Mouse (Mus musculus): ENCODE data around the gene Ppard. TPM values are rescaled to one million over a fixed set of nuclear protein-coding genes. Genes with fewer than 3 reads are reported as not detected.
"Not testable (repeated sequence)": the region's sequence is repeated elsewhere in the genome, so short reads cannot be mapped to it uniquely, and the experiment has no call there.

Ppard gene
- total RNA-seq, 2 experiments from 2014 or later: 17.4 to 19.0 TPM

DNA sequence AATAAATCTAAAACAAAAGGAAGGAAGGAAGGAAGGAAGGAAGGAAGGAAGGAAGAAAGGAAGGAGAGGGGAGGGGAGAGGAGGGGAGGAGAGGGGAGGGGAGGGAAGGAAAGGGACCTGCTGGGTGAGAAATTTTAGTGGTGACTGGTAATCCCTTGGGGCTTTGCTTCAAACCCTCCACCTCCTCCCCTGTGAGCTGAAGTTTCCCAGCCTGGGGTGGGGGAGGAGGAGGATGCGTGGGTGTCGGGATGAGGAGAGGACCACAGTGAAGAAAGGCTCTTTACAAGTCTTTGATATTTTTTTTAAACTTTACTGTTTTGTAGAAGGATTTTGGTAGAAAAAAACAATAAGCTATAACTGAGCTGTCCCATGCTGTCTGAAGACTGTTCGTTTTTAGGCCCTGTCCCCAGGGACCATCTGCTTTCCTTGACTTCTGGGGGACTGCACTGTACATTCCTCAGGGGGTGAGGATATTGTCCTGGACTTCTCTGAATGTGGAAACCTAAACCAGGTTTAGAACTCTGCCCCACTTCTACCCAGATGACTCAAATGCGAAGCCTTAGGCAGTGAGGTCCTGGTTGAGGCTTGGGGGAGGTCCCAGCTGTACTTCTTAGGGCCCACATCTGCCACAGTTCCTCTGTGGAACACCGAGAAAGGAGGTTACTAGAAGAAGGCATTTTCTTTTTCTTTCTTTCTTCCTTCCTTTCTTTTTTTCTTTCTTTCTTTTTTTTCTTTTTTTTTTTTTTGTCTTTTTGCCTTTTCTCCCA, 79.0 kb downstream of the Ppard start:
- no peak for DNase-seq
- intact Hi-C loops (cut with DNase I): no loop called here

GRCm38 (mm10) chr17:28312232-28313211, 80.0 kb downstream of the Ppard start:
- DNase-seq: peak; percentile 44

DNA sequence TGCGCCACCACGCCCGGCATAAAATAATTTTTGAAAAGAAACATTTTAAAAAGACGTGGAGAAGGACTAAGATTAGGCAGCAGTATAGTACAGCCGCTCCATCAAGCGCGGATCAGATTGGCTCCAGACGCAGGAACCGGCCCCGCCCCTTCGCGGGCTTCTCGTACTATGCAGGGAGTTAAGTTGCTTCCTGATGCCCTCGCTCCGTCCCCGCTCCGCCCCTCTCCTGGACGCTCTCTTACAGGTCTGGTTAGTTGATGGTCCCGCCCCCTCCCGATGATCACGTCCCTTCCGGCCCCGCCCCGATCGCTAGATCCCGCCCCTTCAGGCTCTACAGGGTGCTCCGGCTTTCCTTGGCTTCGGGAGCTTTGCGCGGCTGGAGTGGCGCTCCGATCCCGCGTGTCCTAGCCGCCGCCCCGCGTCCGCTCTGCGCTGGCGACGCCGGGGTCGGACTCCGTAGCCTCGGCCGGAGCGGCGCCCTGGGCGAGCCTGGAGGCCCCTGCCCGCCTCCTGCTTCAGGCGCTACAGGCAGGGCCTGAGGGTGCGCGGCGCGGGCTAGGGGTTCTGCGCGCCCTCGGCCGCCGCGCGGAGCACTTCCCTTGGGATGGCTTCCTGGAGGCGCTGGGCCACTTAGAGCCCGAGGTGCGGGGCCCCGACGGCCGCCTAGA, 80.8 kb downstream of the Ppard start, which contains the start of gene Fance:
Gene Fance, plus strand, starts transcription at position 308 of the 668 bp plus-strand sequence.
- intact Hi-C loops (cut with DNase I): no loop called here

More at GRCm38 (mm10) chr17:28312232-28313211, 80.0 kb downstream of the Ppard start:
- intact Hi-C loops (cut with DNase I): no loop called here

DNA sequence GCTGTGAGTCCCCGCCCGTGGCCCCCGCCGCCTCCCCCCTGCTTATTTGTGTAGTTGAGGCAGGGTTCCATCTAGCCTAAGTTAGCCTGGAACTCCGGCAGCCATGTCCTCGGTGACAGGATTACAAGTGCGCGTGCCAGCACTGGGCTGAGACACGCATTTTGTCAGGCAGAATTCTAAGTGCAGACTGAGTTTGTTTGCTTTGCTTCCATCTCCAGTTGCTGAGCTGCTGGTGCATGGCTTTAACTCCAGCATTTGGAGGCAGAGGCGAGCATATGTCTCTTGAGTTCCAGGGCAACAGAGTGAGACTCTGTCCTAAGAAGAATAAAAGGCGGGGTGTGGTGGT, 81.4 kb downstream of the Ppard start:
- intact Hi-C loops (cut with DNase I): no loop called here
- peak; percentile 39 for DNase-seq

More for the DNA sequence above, 80.8 kb downstream of the Ppard start, which contains the start of gene Fance:
- DNase-seq: peak; percentile 98

DNA sequence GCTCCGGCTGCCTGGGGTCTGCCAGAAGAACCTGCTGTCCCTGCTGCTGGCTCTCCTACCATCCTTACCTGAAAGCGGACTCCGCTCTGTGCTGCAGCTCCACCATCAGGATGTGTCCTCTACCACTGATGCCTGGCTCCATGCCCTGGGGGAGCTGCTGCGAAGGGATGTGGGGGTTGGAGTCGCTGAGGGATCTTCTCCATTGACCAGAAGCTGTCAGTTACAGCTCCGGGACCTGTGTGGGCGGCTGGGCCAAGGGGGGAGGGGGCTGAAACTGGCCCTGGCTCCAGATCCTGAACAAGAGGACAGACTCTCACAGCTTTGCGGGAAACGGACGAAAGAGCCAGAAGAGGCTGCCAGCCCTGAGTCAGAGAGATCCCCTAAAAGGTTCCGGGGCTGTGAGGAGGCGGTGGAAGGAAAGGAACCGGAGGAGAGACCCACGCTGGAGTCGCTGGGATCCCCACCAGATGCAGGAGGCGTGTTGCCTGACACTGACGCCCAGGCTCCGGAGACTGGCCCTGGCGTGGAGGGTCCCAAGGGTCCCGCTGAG, 83.2 kb downstream of the Ppard start:
- intact Hi-C loops (cut with DNase I): no loop called here
- DNase-seq: peak; percentile 57

- intact Hi-C loops (cut with DNase I): no loop called here
- DNase-seq: no peak
These were observed 84.0 kb downstream of the Ppard start for GRCm38 (mm10) chr17:28316476-28316875.

- no peak for DNase-seq
- intact Hi-C loops (cut with DNase I): no loop called here
These were observed 84.6 kb downstream of the Ppard start for GRCm38 (mm10) chr17:28317091-28317490.

DNA sequence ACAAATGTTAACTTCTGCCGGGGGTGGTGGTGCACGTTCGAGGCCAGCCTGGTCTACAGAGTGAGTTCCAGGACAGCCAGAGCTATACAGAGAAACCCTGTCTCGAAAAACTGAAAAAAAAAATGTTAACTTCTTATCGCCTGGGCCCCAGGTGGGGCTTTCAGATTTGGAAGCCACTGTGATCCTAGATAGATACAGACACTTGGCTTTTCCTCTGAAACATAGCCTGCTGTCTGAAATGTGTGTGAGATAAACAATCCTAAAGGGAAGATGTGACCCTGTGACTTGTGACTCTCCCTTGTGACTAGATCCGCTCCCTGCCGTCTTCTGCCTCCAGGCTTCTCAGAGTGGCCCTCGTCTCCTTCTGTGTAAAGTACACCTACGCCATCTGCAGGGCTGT, 85.2 kb downstream of the Ppard start:
- no peak for DNase-seq
- intact Hi-C loops (cut with DNase I): no loop called here

GRCm38 (mm10) chr17:28321700-28322099, 89.2 kb downstream of the Ppard start:
- no peak for DNase-seq

GRCm38 (mm10) chr17:28323786-28324185, 91.3 kb downstream of the Ppard start:
- intact Hi-C loops (cut with DNase I): no loop called here

More at GRCm38 (mm10) chr17:28321700-28322099, 89.2 kb downstream of the Ppard start:
- intact Hi-C loops (cut with DNase I): no loop called here

DNA sequence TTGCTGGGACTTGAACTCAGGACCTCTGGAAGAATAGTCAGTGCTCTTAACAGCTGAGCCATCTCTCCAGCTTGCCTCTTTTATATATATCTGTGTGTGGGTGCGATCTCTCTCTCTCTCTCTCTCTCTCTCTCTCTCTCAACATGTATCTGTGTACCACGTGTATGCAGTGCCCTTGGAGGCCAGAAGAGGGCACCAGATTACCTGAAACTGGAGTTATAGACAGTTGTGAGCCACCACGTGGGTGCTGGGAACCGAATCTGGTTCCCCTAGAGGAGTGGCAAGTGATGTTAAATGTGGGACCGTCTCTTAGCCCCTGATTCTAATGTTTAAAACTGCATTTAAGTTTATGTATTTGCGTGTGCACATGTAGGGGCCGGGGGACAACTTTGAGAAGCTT, 91.9 kb downstream of the Ppard start:
- intact Hi-C loops (cut with DNase I); DNase-seq: not testable (repeated sequence)

More at GRCm38 (mm10) chr17:28323786-28324185, 91.3 kb downstream of the Ppard start:
- no peak for DNase-seq

- intact Hi-C loops (cut with DNase I): no loop called here
- no peak for DNase-seq
These were observed 93.3 kb downstream of the Ppard start for GRCm38 (mm10) chr17:28325751-28326150.

- intact Hi-C loops (cut with DNase I): no loop called here
These were observed 94.5 kb downstream of the Ppard start for GRCm38 (mm10) chr17:28326951-28327350.

GRCm38 (mm10) chr17:28327673-28328325, 95.3 kb downstream of the Ppard start:
- intact Hi-C loops (cut with DNase I): no loop called here
- DNase-seq: no peak

More at GRCm38 (mm10) chr17:28326951-28327350, 94.5 kb downstream of the Ppard start:
- DNase-seq: no peak

- intact Hi-C loops (cut with DNase I): no loop called here
These were observed 95.9 kb downstream of the Ppard start, which contains the start of gene Rpl10a for GRCm38 (mm10) chr17:28328366-28328928. Rpl10a (plus strand) TSS chr17:28328471.

DNA sequence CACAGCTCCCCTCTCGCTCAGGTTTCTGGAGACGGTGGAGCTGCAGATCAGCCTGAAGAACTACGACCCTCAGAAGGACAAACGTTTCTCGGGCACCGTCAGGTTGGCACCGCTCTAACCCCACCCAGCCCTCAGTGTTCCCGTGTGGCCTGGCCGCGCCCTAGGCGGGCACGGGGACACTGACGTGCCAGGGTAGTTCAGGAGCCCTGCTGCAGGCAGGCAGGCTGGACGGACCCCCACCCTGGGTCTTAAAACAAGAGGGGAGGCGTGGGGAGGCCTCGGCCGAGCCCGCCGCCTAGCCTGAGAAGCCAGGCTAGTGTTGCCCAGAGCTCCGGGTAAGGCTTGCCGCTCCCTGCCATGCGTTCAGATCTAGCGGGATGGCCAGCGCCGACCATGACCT, 96.4 kb downstream of the Ppard start:
- peak; percentile 27 for DNase-seq
- intact Hi-C loops (cut with DNase I): no loop called here

More at GRCm38 (mm10) chr17:28328366-28328928, 95.9 kb downstream of the Ppard start, which contains the start of gene Rpl10a:
- peak; percentile 98 for DNase-seq

DNA sequence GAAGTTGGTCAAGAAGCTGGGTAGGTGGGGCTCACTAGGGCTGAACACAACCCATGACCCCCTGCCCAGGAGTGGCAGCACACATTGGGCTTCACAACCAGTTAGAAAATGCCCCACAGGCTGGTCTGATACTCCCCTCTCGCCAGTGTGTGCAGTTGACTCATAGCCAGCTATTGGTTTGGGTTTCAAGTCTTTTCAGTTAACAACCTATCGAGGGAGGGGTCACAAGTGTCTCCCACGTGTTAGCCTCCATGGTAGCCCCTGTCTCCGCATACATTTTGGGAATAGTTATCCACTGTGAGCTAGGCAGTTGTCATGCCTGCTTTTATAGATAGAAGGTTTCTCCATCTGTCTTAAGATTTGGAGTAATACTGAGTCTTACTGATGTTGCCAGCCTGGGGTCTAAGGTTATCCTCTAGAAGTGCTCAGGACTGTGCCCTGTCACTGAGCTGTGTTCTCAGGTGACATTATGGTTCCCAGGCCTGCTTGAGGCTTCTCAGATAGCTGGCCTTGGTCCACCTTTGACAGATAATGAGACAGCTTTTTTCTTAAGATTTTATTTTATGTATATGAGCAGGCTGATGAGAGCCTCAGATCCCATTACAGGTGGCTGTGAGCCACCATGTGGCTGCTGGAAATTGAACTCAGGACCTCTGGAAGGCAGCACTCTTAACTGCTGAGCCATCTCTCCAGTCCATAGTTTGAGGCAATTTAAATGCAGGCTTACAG, 97.2 kb downstream of the Ppard start:
- intact Hi-C loops (cut with DNase I): no loop called here

DNA sequence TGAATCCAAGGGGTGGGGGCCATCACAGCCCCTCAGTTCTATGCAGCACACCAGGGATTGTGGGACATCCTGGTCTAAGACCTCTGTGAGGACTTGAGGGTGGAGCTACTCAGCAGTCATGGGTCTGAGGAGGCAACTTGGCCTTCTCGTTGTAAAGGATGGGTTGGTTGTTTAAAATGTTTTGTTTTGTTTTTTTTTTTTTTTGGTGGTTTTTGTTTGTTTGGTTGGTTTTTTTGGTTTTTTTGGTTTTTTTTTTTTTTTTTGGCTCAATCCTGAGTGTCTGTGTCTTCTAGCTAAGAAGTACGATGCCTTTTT, 97.7 kb downstream of the Ppard start:
- DNase-seq: no peak
- intact Hi-C loops (cut with DNase I): no loop called here

More for the DNA sequence above, 97.2 kb downstream of the Ppard start:
- no peak for DNase-seq

DNA sequence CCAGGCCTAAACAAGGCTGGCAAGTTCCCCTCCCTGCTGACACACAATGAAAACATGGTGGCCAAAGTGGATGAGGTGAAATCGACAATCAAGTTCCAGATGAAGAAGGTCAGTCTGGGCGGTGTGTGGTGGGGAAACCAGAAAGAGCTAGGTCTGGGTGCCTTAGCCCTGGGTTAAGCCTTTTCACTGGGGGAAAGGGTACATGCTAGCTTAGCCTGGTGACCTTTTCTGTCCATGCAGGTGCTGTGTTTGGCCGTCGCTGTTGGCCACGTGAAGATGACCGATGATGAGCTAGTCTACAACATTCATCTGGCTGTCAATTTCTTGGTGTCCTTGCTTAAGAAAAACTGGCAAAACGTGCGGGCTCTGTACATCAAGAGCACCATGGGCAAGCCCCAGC, 98.1 kb downstream of the Ppard start:
- intact Hi-C loops (cut with DNase I); DNase-seq: not testable (repeated sequence)

All from left cerebral cortex, postnatal 4 days (tissue).